Mouse (Mus musculus) midbrain, embryonic 12.5 days (tissue): ENCODE results near the gene Gm20388. TPM values are rescaled to one million over a fixed set of nuclear protein-coding genes. Genes with fewer than 3 reads are reported as not detected.

Experiments
- ATAC-seq: fragments of 200-750 bp; cut with Nextera tagmentation; 2 replicates; pipeline ENCODE4 v1.8.0; 2017; ENCODE audit warnings: low read depth, moderate TSS enrichment, moderate library complexity; ENCODE audit not compliant: low FRiP score
- H3K27ac ChIP-seq: fragments of 300-500 bp; sonication (generic); replicated peaks from 2 replicates; pipeline ENCODE4 v1.5.1; 2016; ENCODE audit warnings: mild to moderate bottlenecking
- H3K27me3 ChIP-seq: fragments of 300-500 bp; sonication (generic); 2 replicates; pipeline ENCODE4 v1.6.1; 2016; ENCODE audit warnings: mild to moderate bottlenecking
- H3K36me3 ChIP-seq: fragments of 300-500 bp; sonication (generic); 2 replicates; pipeline ENCODE4 v1.6.1; 2016
- H3K4me1 ChIP-seq: fragments of 300-500 bp; sonication (generic); 2 replicates; pipeline ENCODE4 v1.6.1; 2016
- H3K4me2 ChIP-seq: fragments of 300-500 bp; sonication (generic); replicated peaks from 2 replicates; pipeline ENCODE4 v1.6.1; 2016; ENCODE audit warnings: mild to moderate bottlenecking, moderate library complexity
- H3K4me3 ChIP-seq: fragments of 300-500 bp; sonication (generic); 2 replicates; pipeline ENCODE4 v1.5.1; 2016; ENCODE audit warnings: mild to moderate bottlenecking
- H3K9ac ChIP-seq: fragments of 300-500 bp; sonication (generic); replicated peaks from 2 replicates; pipeline ENCODE4 v1.6.1; 2016; ENCODE audit warnings: mild to moderate bottlenecking, moderate library complexity
- H3K9me3 ChIP-seq: fragments of 300-500 bp; sonication (generic); 2 replicates; pipeline ENCODE4 v1.6.1; 2016; ENCODE audit warnings: mild to moderate bottlenecking
- WGBS: fragments of 180-500 bp; shearing (Covaris S2); methylation state at CpG from one replicate; pipeline ENCODE4 v1.1.7; 2016; 5-methylcytosine and 5-hydroxymethylcytosine counted together
- polyA plus RNA-seq: library from polyadenylated mRNA; unstranded; fragments of >200 nt; fragmentation: Nextera tagmentation; extraction: Ambion mirVana; gene quantifications from 2 replicates; pipeline ENCODE4 v1.2.1, GENCODE M21; 2016

The Gm20388 gene
- polyA plus RNA-seq, 1 experiment from 2014 or later: not detected

GRCm38 (mm10) chr8:121468083-121469071 is 1557.7 kb downstream of the Gm20388 start:
- no peaks in the 10 kb centered on the region for H3K36me3 ChIP-seq
- no peaks in the 10 kb centered on the region for H3K4me1 ChIP-seq
- H3K9me3 ChIP-seq: no peaks in the 10 kb centered on the region
- no peak overlapping the region for H3K9ac ChIP-seq
- no peak overlapping the region for H3K4me3 ChIP-seq
- 0 out of 2 replicates have a peak overlapping the region, but pooled peaks have one; percentile 4 for H3K27ac ChIP-seq
- H3K4me2 ChIP-seq: no peak overlapping the region
- no peak for ATAC-seq
- 75% methylated on average over 49 of the region's 49 CpGs for WGBS
- H3K27me3 ChIP-seq: no peaks in the 10 kb centered on the region

GRCm38 (mm10) chr8:121474161-121474897 is 1563.7 kb downstream of the Gm20388 start:
- no peak overlapping the region; the same call in 1 of the 2 replicates for H3K4me2 ChIP-seq
- no peak for ATAC-seq

GRCm38 (mm10) chr8:121474898-121475284 is 1564.2 kb downstream of the Gm20388 start:
- no peak overlapping the region for H3K4me3 ChIP-seq
- no peak overlapping the region for H3K9ac ChIP-seq
- ATAC-seq: no peak
- 4% methylated on average over 18 of the region's 18 CpGs for WGBS
- no peaks in the 10 kb centered on the region for H3K9me3 ChIP-seq
- H3K4me1 ChIP-seq: peaks cover 10% of the 10 kb centered on the region
- H3K27me3 ChIP-seq: peaks cover 57% of the 10 kb centered on the region
- no peak overlapping the region; the same call in 1 of the 2 replicates for H3K4me2 ChIP-seq
- no peak overlapping the region for H3K27ac ChIP-seq
- no peaks in the 10 kb centered on the region for H3K36me3 ChIP-seq

More at GRCm38 (mm10) chr8:121474161-121474897, 1563.7 kb downstream of the Gm20388 start:
- no peak overlapping the region for H3K27ac ChIP-seq
- no peak overlapping the region for H3K4me3 ChIP-seq
- peaks cover 51% of the 10 kb centered on the region for H3K27me3 ChIP-seq
- no peak overlapping the region for H3K9ac ChIP-seq
- no peaks in the 10 kb centered on the region for H3K36me3 ChIP-seq
- 14% methylated on average over 25 of the region's 25 CpGs for WGBS
- H3K4me1 ChIP-seq: peaks cover 9% of the 10 kb centered on the region; the same call in 1 of the 2 replicates
- no peaks in the 10 kb centered on the region for H3K9me3 ChIP-seq

- WGBS: 76% methylated on average over 20 of the region's 20 CpGs
- H3K27ac ChIP-seq: no peak overlapping the region
- peaks cover 73% of the 10 kb centered on the region for H3K27me3 ChIP-seq
- H3K9me3 ChIP-seq: no peaks in the 10 kb centered on the region
- no peaks in the 10 kb centered on the region for H3K36me3 ChIP-seq
- H3K4me2 ChIP-seq: no peak overlapping the region
- no peak overlapping the region for H3K4me3 ChIP-seq
- no peak overlapping the region for H3K9ac ChIP-seq
- ATAC-seq: no peak
- H3K4me1 ChIP-seq: peaks cover 25% of the 10 kb centered on the region
Measured at GRCm38 (mm10) chr8:121477851-121478547, 1567.4 kb downstream of the Gm20388 start.

- Histone ChIP-seq H3K4me1 (peaks cover 24% of the 10 kb centered on the region), H3K36me3 (no peaks in the 10 kb centered on the region), H3K27me3 (peaks cover 76% of the 10 kb centered on the region), H3K4me2 (no peak overlapping the region), H3K4me3 (no peak overlapping the region), H3K9me3 (no peaks in the 10 kb centered on the region), H3K27ac (no peak overlapping the region; the same call in 1 of the 2 replicates), H3K9ac (0 out of 2 replicates have a peak overlapping the region, but pooled peaks have one; percentile 13)
- 84% methylated on average over 8 of the region's 8 CpGs for WGBS
- no peak for ATAC-seq
Measured at GRCm38 (mm10) chr8:121479144-121479543, 1568.5 kb downstream of the Gm20388 start.

GRCm38 (mm10) chr8:121480411-121481031 is 1569.9 kb downstream of the Gm20388 start:
- peak overlapping the region; percentile 30 for H3K4me2 ChIP-seq
- peaks cover 16% of the 10 kb centered on the region for H3K4me1 ChIP-seq
- H3K27ac ChIP-seq: peak overlapping the region; percentile 25; the same call in 1 of the 2 replicates
- no peaks in the 10 kb centered on the region for H3K9me3 ChIP-seq
- WGBS: 21% methylated on average over 26 of the region's 26 CpGs
- H3K4me3 ChIP-seq: no peak overlapping the region
- peaks cover 72% of the 10 kb centered on the region for H3K27me3 ChIP-seq
- H3K36me3 ChIP-seq: no peaks in the 10 kb centered on the region
- ATAC-seq: peak; percentile 44
- no peak overlapping the region for H3K9ac ChIP-seq

GRCm38 (mm10) chr8:121484072-121484782 is 1573.6 kb downstream of the Gm20388 start:
- Histone ChIP-seq H3K36me3 (no peaks in the 10 kb centered on the region), H3K9me3 (no peaks in the 10 kb centered on the region), H3K27me3 (peaks cover 39% of the 10 kb centered on the region), H3K4me3 (no peak overlapping the region), H3K4me1 (peaks cover 16% of the 10 kb centered on the region), H3K4me2 (no peak overlapping the region), H3K9ac (no peak overlapping the region), H3K27ac (no peak overlapping the region)
- ATAC-seq: no peak
- WGBS: 79% methylated on average over 23 of the region's 23 CpGs

GRCm38 (mm10) chr8:121491633-121492032 is 1581.0 kb downstream of the Gm20388 start:
- ATAC-seq: no peak
- Histone ChIP-seq H3K4me2 (no peak overlapping the region), H3K4me1 (no peaks in the 10 kb centered on the region), H3K36me3 (no peaks in the 10 kb centered on the region), H3K9me3 (no peaks in the 10 kb centered on the region), H3K9ac (no peak overlapping the region), H3K27me3 (peaks cover 5% of the 10 kb centered on the region; the same call in 1 of the 2 replicates), H3K27ac (no peak overlapping the region), H3K4me3 (no peak overlapping the region)
- WGBS: 58% methylated on average over 9 of the region's 9 CpGs

- Histone ChIP-seq H3K4me2 (no peak overlapping the region), H3K9me3 (no peaks in the 10 kb centered on the region), H3K27me3 (0 out of 2 replicates have a peak, but pooled peaks cover 8% of the 10 kb centered on the region), H3K36me3 (no peaks in the 10 kb centered on the region), H3K4me1 (peaks cover 2% of the 10 kb centered on the region), H3K9ac (no peak overlapping the region), H3K27ac (no peak overlapping the region), H3K4me3 (no peak overlapping the region)
- ATAC-seq: no peak
- WGBS: 84% methylated on average over 6 of the region's 6 CpGs
Measured at GRCm38 (mm10) chr8:121497621-121498020, 1587.0 kb downstream of the Gm20388 start.

- no peaks in the 10 kb centered on the region for H3K9me3 ChIP-seq
- no peak overlapping the region for H3K4me2 ChIP-seq
- no peak overlapping the region for H3K4me3 ChIP-seq
- H3K27ac ChIP-seq: no peak overlapping the region
- ATAC-seq: no peak
- peaks cover 10% of the 10 kb centered on the region; the same call in 1 of the 2 replicates for H3K4me1 ChIP-seq
- H3K27me3 ChIP-seq: peaks cover 59% of the 10 kb centered on the region
- 49% methylated on average over 9 of the region's 9 CpGs for whole genome bisulfite sequencing
- H3K9ac ChIP-seq: no peak overlapping the region
- no peaks in the 10 kb centered on the region for H3K36me3 ChIP-seq
Measured at GRCm38 (mm10) chr8:121511751-121512150, 1601.1 kb downstream of the Gm20388 start.
